Mouse (Mus musculus): Measurements from ENCODE around the gene Grm2.

Gene Grm2

GRCm38 (mm10) chr9:106655884-106656720 is at the start of gene Grm2:
Grm2 (minus strand) TSS chr9:106656082.
- no peak for DNase-seq (ENCODE audit: low read depth)

- DNase-seq (ENCODE audit: low read depth): no peak
These were observed 37.1 kb upstream of the Grm2 start for GRCm38 (mm10) chr9:106692973-106693481.

DNA sequence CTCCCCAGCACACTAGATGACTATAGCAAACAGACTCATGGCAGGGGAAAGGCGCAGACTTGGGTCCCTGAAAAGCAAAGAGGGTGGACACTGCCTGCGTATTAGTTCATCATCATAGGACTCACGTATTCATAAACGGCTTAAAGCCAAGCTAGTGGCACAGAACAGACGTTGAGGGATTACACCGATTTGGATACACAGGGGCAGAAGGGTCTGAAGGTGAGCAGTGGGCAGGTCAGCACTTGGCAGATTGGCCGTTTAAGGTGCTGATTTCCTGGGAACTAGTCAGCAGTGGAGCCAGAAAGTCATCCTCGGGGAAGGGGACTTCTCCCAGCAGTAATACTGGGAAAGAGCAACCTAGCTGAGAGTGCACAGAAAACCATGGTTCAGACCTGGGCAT is 33.0 kb upstream of the Grm2 start:
- no peak for DNase-seq (ENCODE audit: low read depth)

- peak; percentile 83 for DNase-seq (ENCODE audit: low read depth)
These were observed 31.2 kb upstream of the Grm2 start for GRCm38 (mm10) chr9:106686983-106687650.

GRCm38 (mm10) chr9:106685249-106686101 is 29.6 kb upstream of the Grm2 start, which contains the start of gene Tex264:
Tex264 (minus strand) TSS chr9:106685927.
- DNase-seq (ENCODE audit: low read depth): peak; percentile 87

GRCm38 (mm10) chr9:106684918-106685248 is 29.0 kb upstream of the Grm2 start:
- no peak for DNase-seq (ENCODE audit: low read depth)

GRCm38 (mm10) chr9:106684093-106684872 is 28.4 kb upstream of the Grm2 start:
- no peak for DNase-seq (ENCODE audit: low read depth)

DNA sequence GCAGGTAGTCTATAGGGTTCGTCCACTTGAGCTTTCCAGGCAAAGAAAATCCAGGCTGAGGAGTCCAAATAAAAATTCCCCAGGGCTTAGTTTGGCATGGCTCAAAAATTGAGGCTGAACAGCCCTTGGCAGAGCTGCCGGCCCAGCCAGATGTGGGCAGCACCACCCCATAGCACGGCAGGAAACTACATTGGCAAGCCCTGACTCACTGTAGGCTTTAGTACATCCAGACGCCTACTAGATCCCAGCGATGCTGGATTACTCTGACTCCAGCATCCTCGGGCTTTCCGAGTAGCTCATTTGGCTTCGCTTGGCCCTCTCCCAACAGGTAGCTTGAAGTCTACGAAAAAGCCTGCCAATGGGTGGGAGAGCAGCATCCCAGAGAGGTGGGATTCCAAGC is 25.1 kb upstream of the Grm2 start:
- DNase-seq (ENCODE audit: low read depth): no peak

- no peak for DNase-seq (ENCODE audit: low read depth)
These were observed 22.4 kb upstream of the Grm2 start for GRCm38 (mm10) chr9:106678242-106678641.

DNA sequence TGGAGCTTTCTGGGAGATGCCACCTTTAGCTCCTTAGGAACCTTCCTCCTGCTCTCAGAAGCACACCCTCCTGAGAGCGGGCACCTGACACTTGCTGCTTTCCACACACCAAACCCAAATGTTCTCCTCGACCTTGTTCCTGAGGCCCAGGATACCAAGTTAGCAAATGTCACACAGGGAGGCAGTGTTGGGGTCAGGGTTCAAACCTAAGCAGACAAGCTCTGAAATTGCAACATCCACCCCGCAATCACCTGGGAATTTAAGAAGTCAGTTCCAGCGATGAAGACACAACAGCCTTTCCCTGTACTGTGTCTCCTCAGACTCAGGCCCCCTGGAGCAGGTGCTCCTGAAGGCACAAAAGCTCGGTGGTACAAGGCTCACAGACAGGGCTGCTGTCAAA is 21.8 kb upstream of the Grm2 start:
- no peak for DNase-seq (ENCODE audit: low read depth)

- no peak for DNase-seq (ENCODE audit: low read depth)
These were observed 20.7 kb upstream of the Grm2 start for GRCm38 (mm10) chr9:106676571-106676970.

GRCm38 (mm10) chr9:106675965-106676364 is 20.1 kb upstream of the Grm2 start:
- no peak for DNase-seq (ENCODE audit: low read depth)

GRCm38 (mm10) chr9:106675480-106675879 is 19.6 kb upstream of the Grm2 start:
- DNase-seq (ENCODE audit: low read depth): peak; percentile 85

- no peak for DNase-seq (ENCODE audit: low read depth)
These were observed 18.0 kb upstream of the Grm2 start for GRCm38 (mm10) chr9:106673860-106674259.

- DNase-seq (ENCODE audit: low read depth): no peak
These were observed 9.0 kb upstream of the Grm2 start for GRCm38 (mm10) chr9:106664856-106665255.

DNA sequence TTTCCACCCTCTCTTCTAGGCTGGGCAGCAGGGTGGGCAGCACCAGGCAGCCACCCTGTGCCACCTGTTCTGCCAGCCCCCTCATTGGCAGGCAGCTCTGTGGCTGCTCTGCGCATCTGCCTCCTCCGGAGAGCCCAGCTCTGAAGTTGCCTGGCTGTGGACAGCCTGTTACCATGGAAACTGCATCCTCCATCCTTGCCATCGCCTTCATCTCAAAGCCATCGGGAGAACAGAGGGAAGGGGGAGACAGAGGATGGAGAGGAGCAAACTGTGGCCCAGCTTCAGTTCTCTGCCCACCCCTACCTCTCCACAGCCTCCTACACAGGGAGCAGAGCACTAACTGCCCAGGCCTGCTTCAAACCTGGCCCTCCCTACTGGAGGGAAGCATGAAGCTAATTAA is 8.6 kb upstream of the Grm2 start:
- DNase-seq (ENCODE audit: low read depth): no peak

- DNase-seq (ENCODE audit: low read depth): no peak
These were observed 7.3 kb upstream of the Grm2 start for GRCm38 (mm10) chr9:106663200-106663599.

GRCm38 (mm10) chr9:106659935-106660334 is 4.1 kb upstream of the Grm2 start:
- no peak for DNase-seq (ENCODE audit: low read depth)

DNA sequence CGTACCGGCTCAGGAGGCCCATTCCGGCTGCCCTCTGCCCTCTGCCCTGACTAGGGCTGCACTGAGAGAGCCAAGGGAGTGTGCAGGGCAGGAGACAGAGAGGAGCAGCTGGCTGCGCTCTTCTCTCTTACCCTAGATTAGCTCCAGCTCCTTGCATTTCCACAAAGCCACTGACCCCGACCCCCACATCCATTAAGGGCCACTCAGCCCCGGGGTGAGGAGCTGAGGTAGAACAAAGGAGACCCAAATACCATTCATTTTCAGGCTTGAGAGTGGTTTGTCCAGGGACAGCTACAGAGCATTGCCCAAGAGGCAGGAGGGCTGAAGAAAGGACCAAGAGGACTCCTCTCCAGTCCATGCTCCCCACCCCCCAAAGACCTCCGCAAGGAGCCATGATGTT is 3.6 kb upstream of the Grm2 start:
- no peak for DNase-seq (ENCODE audit: low read depth)

GRCm38 (mm10) chr9:106657592-106657991 is 1.7 kb upstream of the Grm2 start:
- DNase-seq (ENCODE audit: low read depth): no peak

DNA sequence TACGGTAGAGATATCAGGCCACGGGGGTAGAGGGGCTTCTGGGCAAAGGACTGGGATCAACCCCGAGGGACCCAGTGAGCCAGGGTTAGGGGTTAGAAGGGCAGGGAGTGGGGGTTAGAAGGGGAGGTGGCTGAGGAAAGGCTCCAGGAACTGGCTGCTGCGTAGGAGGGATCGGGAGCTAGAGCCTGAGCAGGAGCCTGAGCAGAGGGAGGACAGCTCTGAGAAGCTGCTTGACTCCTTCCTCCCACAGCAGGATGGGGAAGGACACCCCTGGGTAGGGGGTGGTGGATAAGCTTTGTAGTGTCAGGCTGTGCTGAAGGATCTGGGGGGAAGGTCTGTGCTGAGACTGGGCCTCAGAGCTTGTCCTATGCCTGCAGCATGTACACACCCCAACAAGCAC is 938 bp upstream of the Grm2 start:
- no peak for DNase-seq (ENCODE audit: low read depth)

DNA sequence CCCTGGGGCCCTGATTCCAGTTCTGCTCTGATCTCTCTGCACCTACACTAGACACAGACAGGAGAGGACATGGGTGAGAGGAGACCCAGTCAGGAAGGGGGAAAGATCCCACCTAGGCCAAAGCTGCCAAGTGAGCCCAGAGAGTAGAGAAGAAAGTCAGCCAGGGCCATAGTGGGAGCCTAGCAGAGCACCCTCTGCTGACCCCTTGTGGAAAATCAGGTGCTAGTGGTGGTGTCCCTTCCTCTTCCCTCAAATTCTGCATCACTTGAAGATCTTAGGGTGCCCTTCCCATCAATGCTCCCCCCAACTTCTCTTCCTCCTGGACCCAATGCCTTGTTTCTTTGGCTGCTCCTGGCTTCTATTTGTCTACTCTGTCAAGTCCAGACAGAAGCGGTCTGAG is 3.2 kb downstream of the Grm2 start:
- DNase-seq (ENCODE audit: low read depth): no peak

Data from naive thymus-derived CD4-positive, alpha-beta T cell, adult 2 months (primary cell).